Mouse (Mus musculus) bone marrow macrophage, adult 2 months (primary cell): ENCODE results near the gene Lysmd1.

Experiments used
- CTCF ChIP-seq: IDR thresholded peaks from 2 replicates; pipeline ENCODE4 v1.5.1; 2012; ENCODE audit warnings: low read depth, mild to moderate bottlenecking, low read length, moderate library complexity
- POLR2A ChIP-seq: IDR thresholded peaks from 2 replicates; pipeline ENCODE4 v1.6.1; 2012; ENCODE audit warnings: mild to moderate bottlenecking, low read depth, low read length, borderline replicate concordance

DNA sequence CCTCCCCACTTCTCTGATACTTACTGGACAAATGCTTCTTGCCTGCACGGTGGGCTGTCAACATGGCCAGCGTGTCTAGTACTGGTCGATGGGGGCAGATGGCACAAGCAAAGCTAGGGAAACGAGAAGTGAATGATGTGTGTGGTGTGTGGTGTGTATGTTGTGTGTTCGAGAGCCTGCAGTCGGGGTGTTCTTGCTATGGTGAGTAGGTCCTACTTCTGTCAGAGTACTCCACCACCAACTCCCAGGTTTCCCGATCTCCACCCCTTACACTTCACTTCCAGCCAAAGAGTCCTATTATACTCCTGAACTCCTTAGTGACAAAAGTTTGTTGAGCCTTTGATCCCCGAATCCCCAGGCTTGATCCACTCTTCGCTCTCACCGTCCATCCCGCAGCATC is 712 bp upstream of the Lysmd1 start:
- TF ChIP-seq CTCF (no peak), POLR2A (no peak)
